In the genomic region with DNA sequence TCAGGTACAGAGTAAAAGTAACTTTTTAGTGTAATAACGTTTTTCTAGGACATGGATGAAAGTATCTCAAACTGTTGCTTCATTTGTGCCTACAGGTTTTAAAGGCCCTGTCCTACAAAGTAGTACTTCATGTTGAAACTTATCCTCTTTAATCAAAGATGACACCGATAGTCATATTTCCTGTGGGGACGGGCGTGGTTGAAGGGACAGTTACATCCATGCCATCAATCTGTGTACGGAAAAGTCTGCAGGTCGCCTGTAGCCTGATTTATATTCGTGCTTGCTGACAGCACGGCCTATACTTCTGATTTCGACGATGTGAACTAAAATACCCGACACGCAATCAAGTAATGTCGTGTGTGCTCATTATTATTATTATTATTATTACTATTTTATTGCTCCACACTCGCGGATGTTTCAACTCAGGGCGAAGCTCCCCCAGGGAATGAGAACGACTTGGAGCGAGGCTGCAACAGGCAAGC, we compare ENCODE assay signal across 8 mouse cellular contexts. TPM values are rescaled to one million over a fixed set of nuclear protein-coding genes. Genes with fewer than 3 reads are reported as not detected.
DNase-seq lines count a peak whose midpoint lies in the region; ATAC-seq and TF ChIP-seq lines count a peak whose summit lies in the region.

No protein-coding gene starts in this region.

- H3K79me2 ChIP-seq in MEL (ENCODE audit: control insufficient read depth, insufficient read depth, low read length, poor library complexity), result no peaks in the 10 kb centered on the region; the same call in 1 of the 2 replicates

- H3K27me3 ChIP-seq in heart, embryonic 11.5 days (ENCODE audit: control insufficient read depth, insufficient read depth, low read length), result no peaks in the 10 kb centered on the region
- no peaks in the 10 kb centered on the region; a peak in 1 of 4 replicates for H3K27me3 ChIP-seq in MEL (ENCODE audit: control insufficient read depth in 1 of 2, insufficient read depth in 2 of 2, low read length in 2 of 2)
- H3K27me3 ChIP-seq in heart, postnatal 0 days (ENCODE audit: control insufficient read depth, insufficient read depth, low read length), result no peaks in the 10 kb centered on the region
- H3K27me3 ChIP-seq in liver, embryonic 14.5 days (ENCODE audit: control insufficient read depth, insufficient read depth, low read length), result no peaks in the 10 kb centered on the region; the same call in none of the 2 replicates
- H3K27me3 ChIP-seq in splenic B cell, adult 2 months (ENCODE audit: control insufficient read depth, insufficient read depth, low read length, poor library complexity, severe bottlenecking), result no peaks in the 10 kb centered on the region

- TF ChIP-seq EP300 in MEL (IDR thresholded peaks at IDR 0.05; ENCODE audit: low read depth in 1 of 2, low read length in 2 of 2), result no peak
- no peak for TF ChIP-seq EP300 in heart, postnatal 0 days (IDR thresholded peaks at IDR 0.05; ENCODE audit: low read depth)
- no peak for TF ChIP-seq EP300 in liver, embryonic 14.5 days (IDR thresholded peaks at IDR 0.05; ENCODE audit: low read depth)

- whole genome bisulfite sequencing in heart, embryonic 11.5 days (ENCODE audit: insufficient replicate concordance), result under 1% methylated on average over 18 of the region's 18 CpGs
- WGBS in heart, postnatal 0 days, result 1% methylated on average over 18 of the region's 18 CpGs
- 2% methylated on average over 18 of the region's 18 CpGs for WGBS in liver, embryonic 14.5 days (ENCODE audit: insufficient replicate concordance)

- peak overlapping the region; percentile 85 for H3K4me3 ChIP-seq in heart, embryonic 11.5 days (ENCODE audit: low read depth, low read length)
- peak overlapping the region; percentile 67 to 70 for H3K4me3 ChIP-seq in MEL (ENCODE audit: control insufficient read depth in 1 of 2, insufficient read depth in 1 of 2, low read depth in 2 of 2, low read length in 2 of 2)
- peak overlapping the region; percentile 84 for H3K4me3 ChIP-seq in heart, postnatal 0 days (ENCODE audit: low read depth, low read length)
- H3K4me3 ChIP-seq in liver, embryonic 14.5 days (ENCODE audit: insufficient read depth in 1 of 2, low read depth in 2 of 2, low read length in 2 of 2), result peak overlapping the region; percentile 76 to 81

- TF ChIP-seq POLR2A in MEL (IDR thresholded peaks at IDR 0.05; ENCODE audit: control insufficient read depth in 1 of 2, insufficient read depth in 1 of 2, low read depth in 1 of 2, low read length in 2 of 2, poor library complexity in 1 of 2), result no peak

- TF ChIP-seq CTCF in MEL (IDR thresholded peaks at IDR 0.05 in 2 of 3, conservative IDR thresholded peaks at IDR 0.05 in 1 of 3; ENCODE audit: control insufficient read depth in 1 of 3, insufficient read depth in 1 of 3, low read depth in 2 of 3, low read length in 3 of 3, poor library complexity in 1 of 3, severe bottlenecking in 1 of 3), result no peak
- no peak for TF ChIP-seq CTCF in heart, postnatal 0 days (IDR thresholded peaks at IDR 0.05; ENCODE audit: low read depth)
- no peak for TF ChIP-seq CTCF in liver, embryonic 14.5 days (IDR thresholded peaks at IDR 0.05; ENCODE audit: low read depth)

- peaks cover 35% of the 10 kb centered on the region for H3K4me1 ChIP-seq in heart, embryonic 11.5 days (ENCODE audit: control insufficient read depth, insufficient read depth, low read length)
- H3K4me1 ChIP-seq in MEL (ENCODE audit: control insufficient read depth in 1 of 2, insufficient read depth in 2 of 2, low read length in 2 of 2), result peaks cover 5% of the 10 kb centered on the region in 2 experiments; a peak in 3 of 4 replicates
- peaks cover 29% of the 10 kb centered on the region for H3K4me1 ChIP-seq in heart, postnatal 0 days (ENCODE audit: control insufficient read depth, insufficient read depth)
- peaks cover 17 to 21% of the 10 kb centered on the region in 2 experiments for H3K4me1 ChIP-seq in liver, embryonic 14.5 days (replicated peaks; ENCODE audit: control insufficient read depth in 2 of 2, insufficient read depth in 2 of 2, low read length in 1 of 2)

- intact Hi-C loops in heart, postnatal 25 days (cut with DNase I), result loop anchor here (5.0 kb wide), 2 partner anchors 42 to 82 kb away; a partner anchor contains a TSS

- H3K27ac ChIP-seq in heart, embryonic 11.5 days (ENCODE audit: low read depth, low read length), result peak overlapping the region; percentile 95
- no peak overlapping the region for H3K27ac ChIP-seq in MEL (ENCODE audit: control insufficient read depth, low read depth, low read length)
- H3K27ac ChIP-seq in heart, postnatal 0 days (ENCODE audit: low read depth), result peak overlapping the region; percentile 91
- H3K27ac ChIP-seq in liver, embryonic 14.5 days, result no peak overlapping the region

- TF ChIP-seq RAD21 in MEL (IDR thresholded peaks at IDR 0.05; ENCODE audit: low read depth, low read length), result no peak

- peak overlapping the region; percentile 94 for H3K9ac ChIP-seq in heart, embryonic 11.5 days (ENCODE audit: low read depth, low read length)
- peak overlapping the region; percentile 65 for H3K9ac ChIP-seq in MEL (ENCODE audit: control insufficient read depth, low read depth, low read length, poor library complexity, severe bottlenecking)
- peak overlapping the region; percentile 85 for H3K9ac ChIP-seq in heart, postnatal 0 days (replicated peaks; ENCODE audit: low read depth, low read length)
- peak overlapping the region; percentile 77 for H3K9ac ChIP-seq in liver, embryonic 14.5 days (replicated peaks)

- H3K9me3 ChIP-seq in heart, embryonic 11.5 days (replicated peaks; ENCODE audit: control insufficient read depth, low read length), result no peaks in the 10 kb centered on the region
- no peaks in the 10 kb centered on the region for H3K9me3 ChIP-seq in MEL (replicated peaks; ENCODE audit: insufficient read depth, low read length)
- no peaks in the 10 kb centered on the region for H3K9me3 ChIP-seq in heart, postnatal 0 days (replicated peaks; ENCODE audit: control insufficient read depth, low read length)
- H3K9me3 ChIP-seq in liver, embryonic 14.5 days (ENCODE audit: control insufficient read depth, low read length), result no peaks in the 10 kb centered on the region

- no peaks in the 10 kb centered on the region for H3K36me3 ChIP-seq in heart, embryonic 11.5 days (ENCODE audit: control insufficient read depth, insufficient read depth, low read length)
- H3K36me3 ChIP-seq in MEL (ENCODE audit: control insufficient read depth in 1 of 2, insufficient read depth in 2 of 2, low read length in 2 of 2), result peaks cover 0 to 10% of the 10 kb centered on the region in 2 experiments; a peak in 2 of 4 replicates
- no peaks in the 10 kb centered on the region for H3K36me3 ChIP-seq in heart, postnatal 0 days (replicated peaks; ENCODE audit: control insufficient read depth, insufficient read depth, low read length)
- H3K36me3 ChIP-seq in liver, embryonic 14.5 days (replicated peaks; ENCODE audit: control insufficient read depth, insufficient read depth, low read depth), result no peaks in the 10 kb centered on the region
- no peaks in the 10 kb centered on the region for H3K36me3 ChIP-seq in splenic B cell, adult 2 months (ENCODE audit: control insufficient read depth, insufficient read depth, low read length, poor library complexity, severe bottlenecking)

- ATAC-seq in heart, embryonic 11.5 days (replicated peaks; ENCODE audit: insufficient number of reproducible peaks, low FRiP score, low TSS enrichment), result no peak
- ATAC-seq in heart, postnatal 0 days (ENCODE audit: insufficient read depth, low read depth), result no peak
- no peak for ATAC-seq in liver, embryonic 14.5 days (ENCODE audit: insufficient read depth)

- no peak for DNase-seq in heart, postnatal 25 days (ENCODE audit: low spot score)
- peak; percentile 24 for DNase-seq in MEL (ENCODE audit: low read depth, low spot score)
- no peak for DNase-seq in heart, postnatal 0 days (ENCODE audit: low spot score)
- no peak for DNase-seq in liver, embryonic 14.5 days (ENCODE audit: low read depth in 3 of 3, low spot score in 3 of 3)
- peak; percentile 11 for DNase-seq in splenic B cell, adult 2 months (ENCODE audit: low read depth, low spot score)
- DNase-seq in gastrocnemius, postnatal 4 days (ENCODE audit: low spot score in 2 of 2), result no peak
- DNase-seq in urinary bladder, adult 2 months (ENCODE audit: low spot score), result no peak

- peak overlapping the region; percentile 67 for H3K4me2 ChIP-seq in heart, embryonic 11.5 days
- H3K4me2 ChIP-seq in heart, postnatal 0 days (ENCODE audit: low read depth, low read length), result peak overlapping the region; percentile 88
- peak overlapping the region; percentile 71 for H3K4me2 ChIP-seq in liver, embryonic 14.5 days (ENCODE audit: low read depth)

TF ChIP-seq in MEL, 35 proteins besides CTCF, POLR2A, EP300 and RAD21 (continues in another document):
- TF ChIP-seq NRF1 (IDR thresholded peaks at IDR 0.05; ENCODE audit: insufficient read depth, low read depth, low read length, poor library complexity, severe bottlenecking) (no peak), GATA1 (IDR thresholded peaks at IDR 0.05; ENCODE audit: low read depth, low read length) (no peak), MAZ (IDR thresholded peaks at IDR 0.05; ENCODE audit: low read depth, low read length) (no peak)

RNA-seq across cellular contexts. Expression of a gene that starts 0.8 kb away (rescaled TPM):
- 28.3 and 32.8 TPM in 2 replicates for polyA plus RNA-seq in heart, embryonic 11.5 days (2014; fragmentation: Nextera tagmentation; extraction: Ambion mirVana)
- total RNA-seq in heart, postnatal 25 days (2021), result 10 to 100 TPM; 16.5 to 19.8 TPM
- total RNA-seq in MEL (2012; rRNA removed), result 4.8 TPM in 2 replicates
- 1 to 10 TPM in 1 of 2 experiments, not detected in 1; 5.7 TPM for polyA plus RNA-seq in MEL (2012; ENCODE audit: insufficient read depth in 1 of 2, insufficient read length in 2 of 2, low read depth in 1 of 2, low replicate concordance in 2 of 2, missing spikeins in 1 of 2)
- total RNA-seq in heart, postnatal 0 days (2014; rRNA removed; ENCODE audit: low replicate concordance), result 36.8 and 39.7 TPM in 2 replicates
- 11.7 and 12.4 TPM in 2 replicates for polyA plus RNA-seq in heart, postnatal 0 days (2015; fragmentation: Nextera tagmentation; extraction: Ambion mirVana)
- 3.9 and 6.0 TPM in 2 replicates for polyA plus RNA-seq in liver, embryonic 14.5 days (2012; rRNA removed)
- polyA plus RNA-seq in liver, embryonic 14.5 days (2014; fragmentation: Nextera tagmentation; extraction: Ambion mirVana), result 6.0 and 7.5 TPM in 2 replicates
- 10 to 100 TPM; 37.9 to 39.6 TPM for total RNA-seq in gastrocnemius, postnatal 4 days (2021)
- polyA plus RNA-seq in urinary bladder, adult 2 months (2012; rRNA removed), result 26.9 and 31.2 TPM in 2 replicates

RNA-seq across cellular contexts. Expression of a gene that starts 31.9 kb away (rescaled TPM):
- polyA plus RNA-seq in heart, embryonic 11.5 days (2014; fragmentation: Nextera tagmentation; extraction: Ambion mirVana), result 37.4 and 42.5 TPM in 2 replicates
- total RNA-seq in heart, postnatal 25 days (2021), result 1 to 10 TPM; 5.9 to 7.2 TPM
- not detected in 2 replicates for total RNA-seq in MEL (2012; rRNA removed)
- not detected for polyA plus RNA-seq in MEL (2012; ENCODE audit: insufficient read depth in 1 of 2, insufficient read length in 2 of 2, low read depth in 1 of 2, low replicate concordance in 2 of 2, missing spikeins in 1 of 2)
- 8.2 and 26.3 TPM in 2 replicates for total RNA-seq in heart, postnatal 0 days (2014; rRNA removed; ENCODE audit: low replicate concordance)
- polyA plus RNA-seq in heart, postnatal 0 days (2015; fragmentation: Nextera tagmentation; extraction: Ambion mirVana), result 21.2 TPM in 2 replicates
- polyA plus RNA-seq in liver, embryonic 14.5 days (2012; rRNA removed), result 9.9 and 10.5 TPM in 2 replicates
- polyA plus RNA-seq in liver, embryonic 14.5 days (2014; fragmentation: Nextera tagmentation; extraction: Ambion mirVana), result 22.5 and 25.0 TPM in 2 replicates
- total RNA-seq in gastrocnemius, postnatal 4 days (2021), result 10 to 100 TPM; 29.0 to 31.5 TPM
- 21.6 and 25.3 TPM in 2 replicates for polyA plus RNA-seq in urinary bladder, adult 2 months (2012; rRNA removed)

Comparison
In these comparisons a context has a peak if more than half of its experiments do, and no peak if none do; other contexts are left out.
1. H3K27ac ChIP-seq: peak in heart, embryonic 11.5 days (single experiment) and heart, postnatal 0 days (single experiment); none in MEL (single experiment) and liver, embryonic 14.5 days (single experiment).
2. DNase-seq: peak in MEL (single experiment) and splenic B cell, adult 2 months (single experiment); none in heart, postnatal 25 days (single experiment), heart, postnatal 0 days (single experiment), liver, embryonic 14.5 days (0 of 3), gastrocnemius, postnatal 4 days (0 of 2) and urinary bladder, adult 2 months (single experiment).
3. RNA of a gene that starts 31.9 kb away (polyA plus RNA-seq): 37.4 to 42.5 TPM in heart, embryonic 11.5 days, 21.6 to 25.3 TPM in urinary bladder, adult 2 months, 9.9 to 25.0 TPM in liver, embryonic 14.5 days and 21.2 TPM in heart, postnatal 0 days; not detected in MEL; every median in the first group is over 10 times any median in the second.
4. Peak in every context shown above with its lines, with median percentiles within 50 percentile points of each other: H3K4me2 ChIP-seq, H3K4me3 ChIP-seq and H3K9ac ChIP-seq.